Mouse (Mus musculus): Measurements from ENCODE around the gene Acat3.
"Not testable (repeated sequence)": the region's sequence is repeated elsewhere in the genome, so short reads cannot be mapped to it uniquely, and the experiment has no call there.

Acat3 gene

GRCm38 (mm10) chr17:12940151-12940805 lies at the start of gene Acat3:
Acat3 (minus strand) TSS chr17:12940600.
- no peak for DNase-seq (ENCODE audit: low spot score)

GRCm38 (mm10) chr17:12988096-12988495 lies 47.7 kb upstream of the Acat3 start:
- DNase-seq (ENCODE audit: low spot score) = not testable (repeated sequence)

GRCm38 (mm10) chr17:12983988-12984387 lies 43.6 kb upstream of the Acat3 start:
- DNase-seq (ENCODE audit: low spot score) = no peak

- DNase-seq (ENCODE audit: low spot score) = no peak
These were observed 38.1 kb upstream of the Acat3 start for GRCm38 (mm10) chr17:12978546-12978945.

- DNase-seq (ENCODE audit: low spot score) = no peak
These were observed 33.5 kb upstream of the Acat3 start for GRCm38 (mm10) chr17:12973851-12974250.

GRCm38 (mm10) chr17:12967173-12967572 lies 26.8 kb upstream of the Acat3 start:
- no peak for DNase-seq (ENCODE audit: low spot score)

GRCm38 (mm10) chr17:12963476-12963875 lies 23.1 kb upstream of the Acat3 start:
- no peak for DNase-seq (ENCODE audit: low spot score)

- DNase-seq (ENCODE audit: low spot score) = peak; percentile 90
These were observed 20.0 kb upstream of the Acat3 start, which contains the start of gene Acat2 for GRCm38 (mm10) chr17:12960331-12960873. Acat2 (minus strand) TSS chr17:12960747.

- DNase-seq (ENCODE audit: low spot score) = not testable (repeated sequence)
These were observed 19.0 kb upstream of the Acat3 start for GRCm38 (mm10) chr17:12959377-12959776.

GRCm38 (mm10) chr17:12956664-12957063 lies 16.3 kb upstream of the Acat3 start:
- no peak for DNase-seq (ENCODE audit: low spot score)

- no peak for DNase-seq (ENCODE audit: low spot score)
These were observed 9.3 kb upstream of the Acat3 start for GRCm38 (mm10) chr17:12949669-12950068.

GRCm38 (mm10) chr17:12942459-12943162 lies 2.2 kb upstream of the Acat3 start:
- DNase-seq (ENCODE audit: low spot score) = no peak

- no peak for DNase-seq (ENCODE audit: low spot score)
These were observed 1.3 kb upstream of the Acat3 start for GRCm38 (mm10) chr17:12941543-12942260.

- not testable (repeated sequence) for DNase-seq (ENCODE audit: low spot score)
These were observed 837 bp downstream of the Acat3 start for GRCm38 (mm10) chr17:12939377-12940148.

- DNase-seq (ENCODE audit: low spot score) = no peak
These were observed 2.3 kb downstream of the Acat3 start for GRCm38 (mm10) chr17:12938077-12938476.

- DNase-seq (ENCODE audit: low spot score) = no peak
These were observed 2.9 kb downstream of the Acat3 start for GRCm38 (mm10) chr17:12937412-12937970.

GRCm38 (mm10) chr17:12935719-12936118 lies 4.7 kb downstream of the Acat3 start:
- no peak for DNase-seq (ENCODE audit: low spot score)

- DNase-seq (ENCODE audit: low spot score) = not testable (repeated sequence)
These were observed 8.8 kb downstream of the Acat3 start for GRCm38 (mm10) chr17:12931576-12931975.

- no peak for DNase-seq (ENCODE audit: low spot score)
These were observed 14.7 kb downstream of the Acat3 start for GRCm38 (mm10) chr17:12925703-12926180.

GRCm38 (mm10) chr17:12925001-12925400 lies 15.4 kb downstream of the Acat3 start:
- DNase-seq (ENCODE audit: low spot score) = no peak

GRCm38 (mm10) chr17:12921073-12921472 lies 19.3 kb downstream of the Acat3 start:
- no peak for DNase-seq (ENCODE audit: low spot score)

Data from urinary bladder, postnatal 25 days (tissue).